Mouse (Mus musculus): ENCODE measurements at regions not wholly inside any gene's neighbourhood (a gene's known extent, or its start where the extent isn't known, plus 50 kb on each side); places are given as distances from the start of the nearest gene placed in this dataset.
A peak's percentile ranks its signal among the peaks of the same experiment; 100 is the strongest.

GRCm38 (mm10) chr2:178567493-178567892 lies 137.2 kb downstream of the Cdh26 start:
- Histone ChIP-seq H3K4me3 (replicated peaks in 1 of 3; ENCODE audit: low read depth in 2 of 3, low read length in 2 of 3, poor library complexity in 1 of 3) (no peak overlapping the region), H3K4me2 (ENCODE audit: insufficient read depth, low read depth, poor library complexity, severe bottlenecking) (no peak overlapping the region), H3K9me3 (replicated peaks; ENCODE audit: low read length) (peaks cover 3% of the 10 kb centered on the region), H3K9ac (ENCODE audit: insufficient read depth, low read depth) (no peak overlapping the region), H3K36me3 (replicated peaks in 1 of 2; ENCODE audit: control insufficient read depth in 1 of 2, insufficient read depth in 1 of 2, low read length in 1 of 2) (no peaks in the 10 kb centered on the region), H3K79me2 (replicated peaks; ENCODE audit: control insufficient read depth, extremely low read depth, insufficient read depth, poor library complexity, severe bottlenecking) (no peaks in the 10 kb centered on the region), H3K4me1 (ENCODE audit: control insufficient read depth in 1 of 2, insufficient read depth in 2 of 2) (peaks cover 6 to 11% of the 10 kb centered on the region in 2 experiments; a peak in 3 of 4 replicates), H3K27me3 (replicated peaks) (peaks cover 6% of the 10 kb centered on the region), H3K27ac (ENCODE audit: insufficient read depth, low read depth) (no peak overlapping the region)
- in situ Hi-C loops (cut with MboI; ENCODE audit: low pct_ligation_motif_present, low pct_unique_long_range_greater_than_20kb, low sequenced_read_pairs) (loop anchor here (25.0 kb wide), 1 partner anchor 1320 kb away; no protein-coding TSS in a partner anchor), dilution Hi-C loops (cut with MboI; ENCODE audit: extremely low pct_ligation_motif_present, extremely low pct_unique_long_range_greater_than_20kb, low sequenced_read_pairs) (no loop called here)
- TF ChIP-seq ETS1 (conservative IDR thresholded peaks at IDR 0.05; ENCODE audit: low read depth, low read length) (peak; percentile 80; the same call in 1 of the 2 replicates), USF1 (IDR thresholded peaks at IDR 0.05; ENCODE audit: low read depth, low read length) (no peak), CHD2 (IDR thresholded peaks at IDR 0.05; ENCODE audit: low read length) (no peak), RAD21 (IDR thresholded peaks at IDR 0.05; ENCODE audit: low read depth, low read length) (no peak), MAZ (IDR thresholded peaks at IDR 0.05; ENCODE audit: low read depth, low read length) (no peak), UBTF (IDR thresholded peaks at IDR 0.05; ENCODE audit: low read depth, low read length) (no peak), RCOR1 (conservative IDR thresholded peaks at IDR 0.05; ENCODE audit: low read depth, low read length) (0 out of 2 replicates have a peak, but pooled peaks have one; percentile 48), MEF2A (IDR thresholded peaks at IDR 0.05; ENCODE audit: borderline replicate concordance, low read depth, low read length) (no peak), TCF12 (IDR thresholded peaks at IDR 0.05; ENCODE audit: low read depth, low read length) (peak; percentile 93), ZKSCAN1 (IDR thresholded peaks at IDR 0.05; ENCODE audit: borderline replicate concordance, low read depth, low read length) (no peak), SIN3A (IDR thresholded peaks at IDR 0.05; ENCODE audit: low read length) (no peak), TBP (conservative IDR thresholded peaks at IDR 0.05; ENCODE audit: low read depth, low read length) (no peak), CTCF (conservative IDR thresholded peaks at IDR 0.05 in 1 of 2, IDR thresholded peaks at IDR 0.05 in 1 of 2; ENCODE audit: low read depth in 2 of 2, low read length in 2 of 2) (no peak), ZMIZ1 (IDR thresholded peaks at IDR 0.05; ENCODE audit: low read depth, low read length) (no peak), NRF1 (IDR thresholded peaks at IDR 0.05; ENCODE audit: low read depth, low read length) (no peak), BHLHE40 (IDR thresholded peaks at IDR 0.05; ENCODE audit: low read depth, low read length) (peak; percentile 66), NELFE (IDR thresholded peaks at IDR 0.05; ENCODE audit: low read depth, low read length) (no peak), HCFC1 (IDR thresholded peaks at IDR 0.05; ENCODE audit: low read depth, low read length) (no peak), E2F4 (IDR thresholded peaks at IDR 0.05; ENCODE audit: insufficient replicate concordance, low read depth, low read length) (no peak), PAX5 (IDR thresholded peaks at IDR 0.05; ENCODE audit: low read length) (no peak), GABPA (IDR thresholded peaks at IDR 0.05; ENCODE audit: insufficient replicate concordance, low read depth, low read length) (no peak), POLR2AphosphoS2 (IDR thresholded peaks at IDR 0.05; ENCODE audit: low read depth, low read length) (no peak), EP300 (IDR thresholded peaks at IDR 0.05; ENCODE audit: low read length) (peak; percentile 82), JUND (conservative IDR thresholded peaks at IDR 0.05; ENCODE audit: low read depth, low read length) (no peak), POLR2A (IDR thresholded peaks at IDR 0.05; ENCODE audit: low read depth, low read length) (no peak), ZNF384 (IDR thresholded peaks at IDR 0.05; ENCODE audit: low read depth, low read length) (no peak), CHD1 (IDR thresholded peaks at IDR 0.05; ENCODE audit: low read depth, low read length) (no peak), MXI1 (IDR thresholded peaks at IDR 0.05; ENCODE audit: low read depth, low read length) (no peak), MAX (IDR thresholded peaks at IDR 0.05; ENCODE audit: low read length) (no peak), JUN (IDR thresholded peaks at IDR 0.05; ENCODE audit: insufficient read depth, low read depth, low read length) (peak; percentile 27; the same call in 1 of the 2 replicates), IRF4 (IDR thresholded peaks at IDR 0.05; ENCODE audit: low read depth, low read length) (peak; percentile 69)
- no peak for DNase-seq (ENCODE audit: extremely low read depth)
